Mouse (Mus musculus) midbrain, embryonic 16.5 days (tissue): ENCODE results near the gene Crbn. TPM values are rescaled to one million over a fixed set of nuclear protein-coding genes. Genes with fewer than 3 reads are reported as not detected.

Experiments
- ATAC-seq: fragments of 200-750 bp; cut with Nextera tagmentation; 2 replicates; pipeline ENCODE4 v1.8.0; 2017; ENCODE audit warnings: moderate TSS enrichment
- H3K27ac ChIP-seq: fragments of 300-500 bp; sonication (generic); 2 replicates; pipeline ENCODE4 v1.5.1; 2014; ENCODE audit warnings: mild to moderate bottlenecking, low read length, mixed read lengths
- H3K27me3 ChIP-seq: fragments of 300-500 bp; sonication (generic); 2 replicates; pipeline ENCODE4 v1.6.1; 2014; ENCODE audit warnings: low read depth, low read length, mixed read lengths; ENCODE audit not compliant: control insufficient read depth, insufficient read depth
- H3K36me3 ChIP-seq: fragments of 300-500 bp; sonication (generic); 2 replicates; pipeline ENCODE4 v1.6.1; 2014; ENCODE audit warnings: mild to moderate bottlenecking, low read length, moderate library complexity, mixed read lengths; ENCODE audit not compliant: control insufficient read depth, insufficient read depth
- H3K4me1 ChIP-seq: fragments of 300-500 bp; sonication (generic); 2 replicates; pipeline ENCODE4 v1.6.1; 2014; ENCODE audit warnings: mild to moderate bottlenecking, low read length, mixed read lengths; ENCODE audit not compliant: control insufficient read depth, insufficient read depth
- H3K4me2 ChIP-seq: fragments of 300-500 bp; sonication (generic); 2 replicates; pipeline ENCODE4 v1.6.1; 2014; ENCODE audit warnings: mild to moderate bottlenecking, low read length, mixed read lengths
- H3K4me3 ChIP-seq: fragments of 300-500 bp; sonication (generic); 2 replicates; pipeline ENCODE4 v1.5.1; 2014; ENCODE audit warnings: low read depth, mild to moderate bottlenecking, low read length, moderate library complexity, mixed read lengths
- H3K9ac ChIP-seq: fragments of 300-500 bp; sonication (generic); 2 replicates; pipeline ENCODE4 v1.6.1; 2014; ENCODE audit warnings: low read depth, low read length, mixed read lengths
- H3K9me3 ChIP-seq: fragments of 300-500 bp; sonication (generic); replicated peaks from 2 replicates; pipeline ENCODE4 v1.6.1; 2014; ENCODE audit warnings: mild to moderate bottlenecking, low read length, mixed read lengths; ENCODE audit not compliant: control insufficient read depth, poor library complexity, severe bottlenecking
- WGBS: fragments of 180-500 bp; shearing (Covaris S2); extraction: QIAGEN DNeasy Blood & Tissue Kit; methylation state at CpG from one replicate; pipeline ENCODE4 v1.1.7; 2014; 5-methylcytosine and 5-hydroxymethylcytosine counted together
- polyA plus RNA-seq: library from polyadenylated mRNA; unstranded; fragments of >200 nt; fragmentation: Nextera tagmentation; extraction: Ambion mirVana; gene quantifications from 2 replicates; pipeline ENCODE4 v1.2.1, GENCODE M21; 2015

The Crbn gene
- polyA plus RNA-seq, 1 experiment from 2014 or later, result 63.6 TPM

- H3K4me3 ChIP-seq, result no peak within 1 kb of the TSS
- H3K27me3 ChIP-seq, result no peaks in the 10 kb centered on the region
- no peak within 1 kb of the TSS for H3K4me2 ChIP-seq
- H3K4me1 ChIP-seq, result no peaks in the 10 kb centered on the region
- no peaks in the 10 kb centered on the region for H3K9me3 ChIP-seq
- H3K27ac ChIP-seq, result no peak within 1 kb of the TSS
- WGBS, result 82% methylated on average over 6 of the region's 6 CpGs
- no peak for ATAC-seq
- no peaks in the 10 kb centered on the region for H3K36me3 ChIP-seq
- H3K9ac ChIP-seq, result no peak within 1 kb of the TSS
Measured at GRCm38 (mm10) chr6:106748887-106749388, 50.9 kb downstream of the Crbn start, which contains the start of gene Il5ra. Il5ra (minus strand) TSS chr6:106749037.

GRCm38 (mm10) chr6:106747804-106748203 lies 52.1 kb downstream of the Crbn start:
- Histone ChIP-seq H3K4me1 (no peaks in the 10 kb centered on the region), H3K4me2 (no peak overlapping the region), H3K27me3 (no peaks in the 10 kb centered on the region), H3K27ac (no peak overlapping the region), H3K36me3 (no peaks in the 10 kb centered on the region), H3K4me3 (no peak overlapping the region), H3K9ac (no peak overlapping the region), H3K9me3 (no peaks in the 10 kb centered on the region)
- no peak for ATAC-seq
- WGBS, result 87% methylated on average over 3 of the region's 3 CpGs

GRCm38 (mm10) chr6:106747251-106747650 lies 52.6 kb downstream of the Crbn start:
- no peak overlapping the region for H3K9ac ChIP-seq
- no peak for ATAC-seq
- WGBS, result 97% methylated on average over 5 of the region's 5 CpGs
- H3K4me2 ChIP-seq, result no peak overlapping the region
- H3K36me3 ChIP-seq, result no peaks in the 10 kb centered on the region
- H3K27me3 ChIP-seq, result no peaks in the 10 kb centered on the region
- no peaks in the 10 kb centered on the region for H3K4me1 ChIP-seq
- no peak overlapping the region for H3K27ac ChIP-seq
- H3K4me3 ChIP-seq, result no peak overlapping the region
- H3K9me3 ChIP-seq, result no peaks in the 10 kb centered on the region

GRCm38 (mm10) chr6:106745673-106746394 lies 54.0 kb downstream of the Crbn start:
- WGBS, result 83% methylated on average over 7 of the region's 7 CpGs
- ATAC-seq, result no peak

GRCm38 (mm10) chr6:106743556-106744233 lies 56.2 kb downstream of the Crbn start:
- no peak overlapping the region for H3K9ac ChIP-seq
- no peak overlapping the region for H3K27ac ChIP-seq
- ATAC-seq, result no peak
- no peak overlapping the region for H3K4me2 ChIP-seq
- H3K36me3 ChIP-seq, result no peaks in the 10 kb centered on the region
- no peaks in the 10 kb centered on the region for H3K4me1 ChIP-seq
- H3K9me3 ChIP-seq, result no peaks in the 10 kb centered on the region
- WGBS, result 74% methylated on average over 7 of the region's 7 CpGs
- no peak overlapping the region for H3K4me3 ChIP-seq
- H3K27me3 ChIP-seq, result no peaks in the 10 kb centered on the region

More at GRCm38 (mm10) chr6:106745673-106746394, 54.0 kb downstream of the Crbn start:
- Histone ChIP-seq H3K9me3 (no peaks in the 10 kb centered on the region), H3K27ac (no peak overlapping the region), H3K36me3 (no peaks in the 10 kb centered on the region), H3K4me1 (no peaks in the 10 kb centered on the region), H3K27me3 (no peaks in the 10 kb centered on the region), H3K4me3 (no peak overlapping the region), H3K4me2 (no peak overlapping the region), H3K9ac (no peak overlapping the region)

- Histone ChIP-seq H3K9me3 (no peaks in the 10 kb centered on the region), H3K4me3 (no peak overlapping the region), H3K9ac (no peak overlapping the region), H3K27ac (no peak overlapping the region), H3K4me2 (no peak overlapping the region), H3K36me3 (no peaks in the 10 kb centered on the region), H3K4me1 (no peaks in the 10 kb centered on the region), H3K27me3 (no peaks in the 10 kb centered on the region)
- WGBS, result 98% methylated on average over 1 of the region's 1 CpGs
- no peak for ATAC-seq
Measured at GRCm38 (mm10) chr6:106740244-106740825, 59.5 kb downstream of the Crbn start.

GRCm38 (mm10) chr6:106738229-106738628 lies 61.6 kb downstream of the Crbn start:
- H3K27me3 ChIP-seq, result no peaks in the 10 kb centered on the region
- 71% methylated on average over 3 of the region's 3 CpGs for WGBS
- H3K27ac ChIP-seq, result no peak overlapping the region
- H3K9me3 ChIP-seq, result no peaks in the 10 kb centered on the region
- H3K4me1 ChIP-seq, result no peaks in the 10 kb centered on the region
- H3K4me2 ChIP-seq, result no peak overlapping the region
- H3K9ac ChIP-seq, result no peak overlapping the region
- ATAC-seq, result no peak
- no peaks in the 10 kb centered on the region for H3K36me3 ChIP-seq
- H3K4me3 ChIP-seq, result no peak overlapping the region

GRCm38 (mm10) chr6:106732563-106732962 lies 67.3 kb downstream of the Crbn start:
- H3K4me2 ChIP-seq, result no peak overlapping the region
- ATAC-seq, result no peak
- 90% methylated on average over 4 of the region's 4 CpGs for WGBS

More at GRCm38 (mm10) chr6:106732563-106732962, 67.3 kb downstream of the Crbn start:
- H3K27me3 ChIP-seq, result no peaks in the 10 kb centered on the region
- no peak overlapping the region for H3K4me3 ChIP-seq
- no peak overlapping the region for H3K9ac ChIP-seq
- no peaks in the 10 kb centered on the region for H3K36me3 ChIP-seq
- H3K27ac ChIP-seq, result no peak overlapping the region
- no peaks in the 10 kb centered on the region for H3K4me1 ChIP-seq
- no peaks in the 10 kb centered on the region for H3K9me3 ChIP-seq
